8 mouse cellular contexts compared by ENCODE assay signal in genomic region chr1:146498085-146498779, GRCm38 (mm10). TPM values are rescaled to one million over a fixed set of nuclear protein-coding genes. Genes with fewer than 3 reads are reported as not detected.
DNase-seq lines count a peak whose midpoint lies in the region; ATAC-seq and TF ChIP-seq lines count a peak whose summit lies in the region.

No protein-coding gene starts in this region.

- peak overlapping the region; percentile 44 for H3K4me3 ChIP-seq in embryonic facial prominence, embryonic 15.5 days (replicated peaks)
- H3K4me3 ChIP-seq in intestine, postnatal 0 days (ENCODE audit: low read depth, low read length) = peak overlapping the region; percentile 43
- H3K4me3 ChIP-seq in megakaryocyte, embryonic 14.5 days (replicated peaks) = peak overlapping the region; percentile 87
- H3K4me3 ChIP-seq in stomach, embryonic 15.5 days (replicated peaks) = peak overlapping the region; percentile 47

- DNase-seq in ES-CJ7 (ENCODE audit: low read depth, low spot score) (peak; percentile 39), R1 (ENCODE audit: low read depth, low spot score) (peak; percentile 28)
- DNase-seq in spleen, adult 12 weeks (ENCODE audit: low spot score) = no peak
- no peak for DNase-seq in spleen, postnatal 36 days (ENCODE audit: low spot score in 2 of 2)

- TF ChIP-seq CTCF in intestine, postnatal 0 days (IDR thresholded peaks at IDR 0.05; ENCODE audit: low read depth) = no peak

- H3K9me3 ChIP-seq in embryonic facial prominence, embryonic 15.5 days (replicated peaks) = no peaks in the 10 kb centered on the region
- H3K9me3 ChIP-seq in intestine, postnatal 0 days (ENCODE audit: control insufficient read depth) = no peaks in the 10 kb centered on the region
- no peaks in the 10 kb centered on the region for H3K9me3 ChIP-seq in megakaryocyte, embryonic 14.5 days
- no peaks in the 10 kb centered on the region for H3K9me3 ChIP-seq in stomach, embryonic 15.5 days

- under 1% methylated on average over 16 of the region's 16 CpGs for WGBS in embryonic facial prominence, embryonic 15.5 days
- WGBS in intestine, postnatal 0 days = under 1% methylated on average over 16 of the region's 16 CpGs
- 2% methylated on average over 16 of the region's 16 CpGs for WGBS in stomach, embryonic 15.5 days

- H3K27me3 ChIP-seq in embryonic facial prominence, embryonic 15.5 days = peaks cover 35% of the 10 kb centered on the region
- peaks cover 24% of the 10 kb centered on the region; the same call in 1 of the 2 replicates for H3K27me3 ChIP-seq in intestine, postnatal 0 days (replicated peaks; ENCODE audit: control insufficient read depth, insufficient read depth, low read length)
- H3K27me3 ChIP-seq in megakaryocyte, embryonic 14.5 days (replicated peaks) = peaks cover 38% of the 10 kb centered on the region
- peaks cover 6% of the 10 kb centered on the region; the same call in 1 of the 2 replicates for H3K27me3 ChIP-seq in stomach, embryonic 15.5 days (replicated peaks)

- ATAC-seq in embryonic facial prominence, embryonic 15.5 days (ENCODE audit: insufficient number of reproducible peaks, low FRiP score, low TSS enrichment, low read depth) = no peak
- peak; percentile 37 for ATAC-seq in intestine, postnatal 0 days
- 0 out of 2 replicates have a peak, but pooled peaks have one; percentile 43 for ATAC-seq in stomach, embryonic 15.5 days (ENCODE audit: insufficient read depth, low FRiP score, low read depth)

- H3K9ac ChIP-seq in embryonic facial prominence, embryonic 15.5 days = peak overlapping the region; percentile 9; the same call in 1 of the 2 replicates
- H3K9ac ChIP-seq in intestine, postnatal 0 days (ENCODE audit: low read depth, low read length) = no peak overlapping the region
- H3K9ac ChIP-seq in stomach, embryonic 15.5 days = no peak overlapping the region

- no peaks in the 10 kb centered on the region for H3K36me3 ChIP-seq in embryonic facial prominence, embryonic 15.5 days
- H3K36me3 ChIP-seq in intestine, postnatal 0 days (ENCODE audit: control insufficient read depth, insufficient read depth) = no peaks in the 10 kb centered on the region
- no peaks in the 10 kb centered on the region for H3K36me3 ChIP-seq in megakaryocyte, embryonic 14.5 days (replicated peaks; ENCODE audit: low read length)
- H3K36me3 ChIP-seq in stomach, embryonic 15.5 days = no peaks in the 10 kb centered on the region

- H3K4me1 ChIP-seq in embryonic facial prominence, embryonic 15.5 days = peaks cover 14% of the 10 kb centered on the region
- 0 out of 2 replicates have a peak, but pooled peaks cover 3% of the 10 kb centered on the region for H3K4me1 ChIP-seq in intestine, postnatal 0 days (replicated peaks; ENCODE audit: control insufficient read depth, insufficient read depth, low read length)
- peaks cover 18% of the 10 kb centered on the region for H3K4me1 ChIP-seq in megakaryocyte, embryonic 14.5 days
- H3K4me1 ChIP-seq in stomach, embryonic 15.5 days = no peaks in the 10 kb centered on the region

- H3K4me2 ChIP-seq in embryonic facial prominence, embryonic 15.5 days (replicated peaks) = peak overlapping the region; percentile 80
- peak overlapping the region; percentile 76 for H3K4me2 ChIP-seq in intestine, postnatal 0 days (replicated peaks; ENCODE audit: low read depth)
- H3K4me2 ChIP-seq in stomach, embryonic 15.5 days = peak overlapping the region; percentile 93

- H3K27ac ChIP-seq in embryonic facial prominence, embryonic 15.5 days (replicated peaks) = no peak overlapping the region
- no peak overlapping the region for H3K27ac ChIP-seq in intestine, postnatal 0 days (ENCODE audit: low read depth, low read length)
- H3K27ac ChIP-seq in stomach, embryonic 15.5 days = no peak overlapping the region

RNA-seq across cellular contexts. Expression of gene Brinp3, which starts 3.7 kb away (rescaled TPM):
- 0.63 and 1.7 TPM in 2 replicates for polyA plus RNA-seq in embryonic facial prominence, embryonic 15.5 days (2015; fragmentation: Nextera tagmentation; extraction: Ambion mirVana)
- polyA plus RNA-seq in intestine, postnatal 0 days (2015; fragmentation: Nextera tagmentation; extraction: Ambion mirVana) = 0.60 and 0.80 TPM in 2 replicates
- polyA plus RNA-seq in megakaryocyte, embryonic 14.5 days (2012; ENCODE audit: insufficient read depth, low replicate concordance) = not detected in 2 replicates
- 1.9 and 2.1 TPM in 2 replicates for polyA plus RNA-seq in stomach, embryonic 15.5 days (2015; fragmentation: Nextera tagmentation; extraction: Ambion mirVana)

Comparison
In these comparisons a context has a peak if more than half of its experiments do, and no peak if none do; other contexts are left out.
1. DNase-seq: peak in ES-CJ7 (single experiment) and R1 (single experiment); none in spleen, adult 12 weeks (single experiment) and spleen, postnatal 36 days (0 of 2).
2. Peak in every context shown above with its lines, with median percentiles within 50 percentile points of each other: H3K4me2 ChIP-seq and H3K4me3 ChIP-seq.